Mouse (Mus musculus) stomach, postnatal 0 days (tissue): ENCODE results near the gene Pex10. TPM values are rescaled to one million over a fixed set of nuclear protein-coding genes. Genes with fewer than 3 reads are reported as not detected.
A peak's percentile ranks its signal among the peaks of the same experiment; 100 is the strongest.
"Not testable (repeated sequence)": the region's sequence is repeated elsewhere in the genome, so short reads cannot be mapped to it uniquely, and the experiment has no call there.

ENCODE experiments used
- ATAC-seq: fragments of 200-750 bp; cut with Nextera tagmentation; 2 replicates; pipeline ENCODE4 v1.8.0; 2017; ENCODE audit not compliant: low FRiP score, low TSS enrichment
- DNase-seq: peaks from one replicate; pipeline ENCODE4 v3.0.0-alpha.2; 2016; ENCODE audit warnings: low spot score
- H3K27ac ChIP-seq: fragments of 300-500 bp; sonication (generic); replicated peaks from 2 replicates; pipeline ENCODE4 v1.5.1; 2014; ENCODE audit warnings: mild to moderate bottlenecking, control low read depth
- H3K27me3 ChIP-seq: fragments of 300-500 bp; sonication (generic); 2 replicates; pipeline ENCODE4 v1.6.1; 2014; ENCODE audit warnings: low read length; ENCODE audit not compliant: control insufficient read depth, insufficient read depth
- H3K36me3 ChIP-seq: fragments of 300-500 bp; sonication (generic); 2 replicates; pipeline ENCODE4 v1.6.1; 2014; ENCODE audit warnings: low read length, mixed read lengths; ENCODE audit not compliant: control insufficient read depth, insufficient read depth
- H3K4me1 ChIP-seq: fragments of 300-500 bp; sonication (generic); replicated peaks from 2 replicates; pipeline ENCODE4 v1.6.1; 2014; ENCODE audit warnings: antibody characterized with exemption; ENCODE audit not compliant: control insufficient read depth, insufficient read depth
- H3K4me2 ChIP-seq: fragments of 300-500 bp; sonication (generic); replicated peaks from 2 replicates; pipeline ENCODE4 v1.6.1; 2014; ENCODE audit warnings: low read depth, mild to moderate bottlenecking, control low read depth, moderate library complexity
- H3K4me3 ChIP-seq: fragments of 300-500 bp; sonication (generic); 2 replicates; pipeline ENCODE4 v1.5.1; 2014; ENCODE audit warnings: low read depth, low read length, control low read depth
- H3K9ac ChIP-seq: fragments of 300-500 bp; sonication (generic); 2 replicates; pipeline ENCODE4 v1.6.1; 2014; ENCODE audit warnings: mild to moderate bottlenecking, low read length, control low read depth, mixed read lengths
- H3K9me3 ChIP-seq: fragments of 300-500 bp; sonication (generic); 2 replicates; pipeline ENCODE4 v1.6.1; 2016; ENCODE audit warnings: low read length; ENCODE audit not compliant: control insufficient read depth
- CTCF ChIP-seq: IDR thresholded peaks from 2 replicates; pipeline ENCODE4 v1.5.1; 2016; ENCODE audit warnings: antibody characterized with exemption, low read depth, mild to moderate bottlenecking, moderate library complexity
- EP300 ChIP-seq: optimal IDR thresholded peaks from 2 replicates; pipeline ENCODE3; 2016; ENCODE audit warnings: antibody characterized with exemption
- WGBS: fragments of 180-500 bp; shearing (Covaris S2); extraction: QIAGEN DNeasy Blood & Tissue Kit; methylation state at CpG from one replicate; pipeline ENCODE4 v1.1.7; 2014; 5-methylcytosine and 5-hydroxymethylcytosine counted together
- polyA plus RNA-seq: library from polyadenylated mRNA; unstranded; fragments of >200 nt; fragmentation: Nextera tagmentation; extraction: Ambion mirVana; gene quantifications from 2 replicates; pipeline ENCODE4 v1.2.1, GENCODE M21; 2015

Gene Pex10
- polyA plus RNA-seq, 1 experiment from 2014 or later: 10.3 TPM

DNA sequence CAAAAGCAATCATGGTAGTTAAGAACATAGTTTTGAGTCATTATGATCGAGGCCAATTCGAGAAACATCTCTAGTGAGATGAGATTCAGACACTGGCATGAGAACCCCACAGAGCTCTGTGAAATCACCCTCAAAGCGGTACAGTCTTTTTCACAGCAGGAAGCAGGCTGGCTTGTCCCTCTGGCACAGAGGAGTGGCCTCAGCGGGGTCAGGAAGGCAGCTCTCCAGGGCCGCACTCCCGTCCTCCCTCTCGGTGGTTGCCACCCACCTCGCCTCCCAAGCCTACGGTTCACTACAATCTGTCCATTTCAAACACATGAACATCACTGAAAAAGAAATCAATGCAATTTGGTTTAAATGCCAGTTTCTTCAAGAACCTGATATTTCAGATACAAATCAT, 7.6 kb downstream of the Pex10 start:
- no peaks in the 10 kb centered on the region for H3K27me3 ChIP-seq
- H3K4me1 ChIP-seq: no peaks in the 10 kb centered on the region
- no peak overlapping the region for H3K9ac ChIP-seq
- DNase-seq (no peak), ATAC-seq (no peak)
- H3K36me3 ChIP-seq: peaks cover 37% of the 10 kb centered on the region
- TF ChIP-seq CTCF: no peak
- TF ChIP-seq EP300: no peak
- no peak overlapping the region for H3K27ac ChIP-seq
- no peak overlapping the region for H3K4me2 ChIP-seq
- no peaks in the 10 kb centered on the region for H3K9me3 ChIP-seq
- H3K4me3 ChIP-seq: no peak overlapping the region
- WGBS: 67% methylated on average over 9 of the region's 9 CpGs

DNA sequence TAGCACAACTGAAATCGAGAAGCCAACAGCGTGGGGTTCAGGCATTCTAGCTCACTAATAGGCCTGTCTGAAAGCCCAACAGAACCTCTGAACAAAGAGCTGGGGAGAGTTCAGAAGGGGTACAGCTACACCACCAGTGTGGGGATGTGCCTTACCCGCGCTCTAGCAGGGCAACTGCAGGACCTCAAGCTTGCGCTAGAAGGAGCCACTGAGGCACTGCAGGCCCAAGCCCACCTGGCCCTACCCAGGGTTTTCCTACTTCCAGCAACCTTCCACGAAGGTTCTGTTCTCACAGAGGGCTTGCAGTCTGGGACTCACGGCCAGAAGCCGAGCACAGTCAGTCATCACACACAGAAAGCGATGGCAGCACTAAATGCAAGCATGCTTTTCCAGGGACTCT, 8.3 kb downstream of the Pex10 start:
- Histone ChIP-seq H3K4me3 (no peak overlapping the region), H3K4me2 (no peak overlapping the region), H3K36me3 (peaks cover 37% of the 10 kb centered on the region), H3K4me1 (no peaks in the 10 kb centered on the region), H3K27ac (no peak overlapping the region), H3K27me3 (no peaks in the 10 kb centered on the region), H3K9ac (no peak overlapping the region), H3K9me3 (no peaks in the 10 kb centered on the region)
- no peak for ATAC-seq
- no peak for DNase-seq
- no peak; the same call in 1 of the 2 replicates for TF ChIP-seq CTCF
- no peak for TF ChIP-seq EP300
- 88% methylated on average over 9 of the region's 9 CpGs for WGBS

DNA sequence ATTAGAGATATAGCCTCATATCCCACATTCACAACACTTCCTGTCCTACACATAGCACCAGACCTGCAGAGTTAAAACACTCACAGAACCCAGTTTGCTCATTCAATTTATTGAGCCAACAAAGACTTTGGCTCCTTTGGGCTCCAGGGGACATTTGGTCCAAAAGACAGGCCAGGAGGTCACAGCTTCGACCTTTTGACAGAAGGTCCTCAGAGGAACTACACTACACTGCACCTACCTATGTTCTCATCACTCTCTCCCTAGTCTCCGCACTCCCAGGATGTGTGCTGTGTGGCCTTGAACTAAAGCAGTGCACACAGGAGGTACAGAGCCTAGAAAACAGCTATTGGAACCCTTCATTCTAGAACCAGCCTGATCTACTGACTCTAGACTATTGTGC, 9.0 kb downstream of the Pex10 start:
- Histone ChIP-seq H3K9ac (no peak overlapping the region), H3K4me2 (no peak overlapping the region), H3K9me3 (no peaks in the 10 kb centered on the region), H3K4me3 (no peak overlapping the region), H3K4me1 (no peaks in the 10 kb centered on the region), H3K27ac (no peak overlapping the region), H3K27me3 (no peaks in the 10 kb centered on the region), H3K36me3 (peaks cover 37% of the 10 kb centered on the region)
- no peak for DNase-seq
- ATAC-seq: no peak
- WGBS: 88% methylated on average over 2 of the region's 2 CpGs
- no peak for TF ChIP-seq EP300
- no peak for TF ChIP-seq CTCF

DNA sequence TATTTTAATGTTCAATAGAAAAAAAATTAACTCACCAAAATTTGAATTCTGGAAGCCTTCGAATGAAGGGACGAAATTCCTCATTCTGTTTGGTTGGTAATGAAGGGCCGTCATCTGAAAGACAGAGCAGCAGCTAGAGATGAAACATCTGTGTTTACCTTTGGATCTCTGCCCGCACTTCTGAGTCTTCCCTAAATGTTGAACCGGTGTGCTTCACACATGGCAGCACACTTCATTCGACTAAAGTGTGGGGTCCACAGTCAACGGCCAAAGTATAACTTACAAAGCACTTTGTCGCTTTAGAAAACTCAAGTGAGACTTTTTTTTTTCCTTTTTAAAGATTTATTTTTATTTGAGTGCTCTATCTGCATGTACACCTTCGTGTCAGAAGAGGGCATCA, 9.9 kb downstream of the Pex10 start:
- 54% methylated on average over 9 of the region's 9 CpGs for WGBS
- H3K36me3 ChIP-seq: peaks cover 39% of the 10 kb centered on the region
- H3K9me3 ChIP-seq: no peaks in the 10 kb centered on the region

DNA sequence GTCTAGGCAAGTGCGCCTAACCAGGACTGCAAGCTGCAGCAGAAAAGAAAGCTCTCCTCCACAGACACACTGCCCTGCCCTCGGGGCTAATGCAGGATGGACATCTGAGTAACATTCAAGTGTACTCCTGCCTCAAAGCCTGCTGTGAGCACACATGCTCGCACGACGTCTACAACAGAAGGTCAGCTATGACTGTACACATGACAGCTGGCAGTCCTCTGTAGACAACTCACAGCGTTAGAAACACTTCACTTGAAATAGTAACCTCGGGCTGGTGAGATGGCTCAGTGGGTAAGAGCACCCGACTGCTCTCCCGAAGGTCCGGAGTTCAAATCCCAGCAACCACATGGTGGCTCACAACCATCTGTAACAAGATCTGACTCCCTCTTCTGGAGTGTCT, 12.0 kb downstream of the Pex10 start:
- not testable (repeated sequence) for H3K9me3 ChIP-seq, H3K4me1 ChIP-seq, DNase-seq, H3K9ac ChIP-seq, H3K27ac ChIP-seq, H3K4me3 ChIP-seq, ATAC-seq, H3K4me2 ChIP-seq, H3K27me3 ChIP-seq
- 82% methylated on average over 10 of the region's 10 CpGs for WGBS
- peaks cover 33% of the 10 kb centered on the region for H3K36me3 ChIP-seq

More for the DNA sequence above, 9.9 kb downstream of the Pex10 start:
- H3K4me1 ChIP-seq: no peaks in the 10 kb centered on the region
- no peaks in the 10 kb centered on the region for H3K27me3 ChIP-seq
- ATAC-seq (no peak), DNase-seq (no peak)
- H3K9ac ChIP-seq: no peak overlapping the region
- TF ChIP-seq CTCF (no peak; the same call in 1 of the 2 replicates), EP300 (no peak)
- no peak overlapping the region for H3K4me2 ChIP-seq
- H3K4me3 ChIP-seq: no peak overlapping the region
- H3K27ac ChIP-seq: no peak overlapping the region

DNA sequence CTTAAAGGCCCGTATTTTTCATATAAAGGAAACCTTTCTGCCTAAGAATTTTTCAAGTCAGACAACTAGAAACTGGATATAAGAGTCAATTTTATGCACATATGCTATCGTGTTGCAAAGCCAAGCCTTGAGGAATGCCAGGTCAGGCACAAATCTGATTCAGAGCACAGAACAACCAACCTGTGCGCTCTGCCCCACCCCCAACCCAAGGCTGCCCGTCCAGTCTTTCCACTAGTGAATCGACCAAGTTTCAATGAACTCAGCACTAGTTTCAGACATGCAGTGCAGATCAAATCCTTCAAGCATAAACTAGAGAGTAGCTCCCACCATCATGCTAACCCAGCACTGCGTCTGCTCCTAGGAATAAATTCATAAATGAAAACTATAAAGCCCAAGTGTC, 12.8 kb downstream of the Pex10 start:
- no peak overlapping the region for H3K9ac ChIP-seq
- H3K36me3 ChIP-seq: peaks cover 30% of the 10 kb centered on the region
- TF ChIP-seq EP300 (no peak), CTCF (no peak)
- no peak overlapping the region for H3K4me3 ChIP-seq
- 0 out of 2 replicates have a peak overlapping the region, but pooled peaks have one; percentile 40 for H3K27ac ChIP-seq
- no peaks in the 10 kb centered on the region for H3K9me3 ChIP-seq
- DNase-seq (peak; percentile 83), ATAC-seq (no peak)
- H3K4me1 ChIP-seq: peaks cover 2% of the 10 kb centered on the region; the same call in 1 of the 2 replicates
- 67% methylated on average over 6 of the region's 6 CpGs for WGBS
- H3K4me2 ChIP-seq: no peak overlapping the region
- H3K27me3 ChIP-seq: no peaks in the 10 kb centered on the region
